34 mouse cellular contexts compared by ENCODE assay signal in the genomic region with DNA sequence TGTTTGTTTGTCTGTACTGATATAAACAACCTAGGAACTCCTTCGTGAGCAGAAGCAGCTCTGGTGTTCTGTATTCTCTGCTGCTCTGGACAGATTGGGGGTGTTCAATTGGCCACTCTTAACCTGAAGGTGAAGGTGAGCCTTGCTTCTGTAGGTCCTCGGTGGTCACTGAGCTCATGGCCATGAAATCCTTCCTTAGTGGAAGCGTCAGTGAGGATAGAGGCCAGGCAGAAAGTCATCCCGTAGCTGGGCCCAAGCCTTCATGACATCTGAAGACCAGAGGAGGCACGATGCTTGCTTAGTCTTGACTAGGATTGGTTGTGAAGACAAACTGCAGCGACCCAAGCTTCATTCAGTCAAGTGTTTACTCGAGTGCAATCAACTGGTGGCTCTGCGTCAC.
"Had no signal": no experiment of that assay in that cellular context is flagged by ENCODE, and none has a peak within 500 bp of the region (broad histone marks: within the 10 kb centered on the region; RNA-seq: fewer than 3 reads in every experiment).

No protein-coding gene starts in this region.

- H3K9ac ChIP-seq: heart, embryonic 13.5 days; heart, embryonic 15.5 days; hindbrain, embryonic 12.5 days; hindbrain, embryonic 13.5 days; hindbrain, embryonic 14.5 days; hindbrain, embryonic 15.5 days; intestine, embryonic 15.5 days; kidney, embryonic 15.5 days had no signal

- DNase-seq: heart, postnatal 10 days; heart, postnatal 14 days; heart, postnatal 36 days; heart, postnatal 4 days; kidney, adult 11 months; kidney, adult 18-20 months; kidney, adult 2 months; kidney, adult 8-10 months; kidney, adult 9 months; kidney, postnatal 10 days; kidney, postnatal 14 days; kidney, postnatal 25 days; kidney, postnatal 36 days; kidney, postnatal 4 days; layer of hippocampus, adult 9-11 months; layer of hippocampus, postnatal 36 days had no signal

- H3K4me1 ChIP-seq: hindbrain, embryonic 12.5 days; hindbrain, embryonic 15.5 days; intestine, embryonic 15.5 days had no signal

- H3K36me3 ChIP-seq: heart, embryonic 10.5 days; heart, embryonic 13.5 days; heart, embryonic 15.5 days; hindbrain, embryonic 10.5 days; hindbrain, embryonic 12.5 days; hindbrain, embryonic 13.5 days; hindbrain, embryonic 15.5 days; intestine, embryonic 15.5 days; kidney, embryonic 15.5 days had no signal

- H3K27ac ChIP-seq: heart, embryonic 10.5 days; heart, embryonic 13.5 days; heart, embryonic 15.5 days; hindbrain, embryonic 10.5 days; hindbrain, embryonic 12.5 days; hindbrain, embryonic 13.5 days; hindbrain, embryonic 14.5 days; hindbrain, embryonic 15.5 days; hindbrain, postnatal 0 days; intestine, embryonic 15.5 days; kidney, embryonic 15.5 days; kidney, postnatal 0 days; layer of hippocampus, adult 2 months had no signal

- H3K4me3 ChIP-seq: heart, embryonic 10.5 days; heart, embryonic 13.5 days; heart, embryonic 15.5 days; hindbrain, embryonic 10.5 days; hindbrain, embryonic 12.5 days; hindbrain, embryonic 13.5 days; hindbrain, embryonic 15.5 days; intestine, embryonic 15.5 days; kidney, embryonic 15.5 days; layer of hippocampus, adult 2 months had no signal

- H3K27me3 ChIP-seq: heart, embryonic 13.5 days; heart, embryonic 15.5 days; hindbrain, embryonic 12.5 days; hindbrain, embryonic 13.5 days; hindbrain, embryonic 15.5 days; intestine, embryonic 15.5 days; kidney, embryonic 15.5 days had no signal

- H3K4me2 ChIP-seq: heart, embryonic 11.5 days; heart, embryonic 13.5 days; heart, embryonic 15.5 days; hindbrain, embryonic 12.5 days; hindbrain, embryonic 13.5 days; hindbrain, embryonic 14.5 days; hindbrain, embryonic 15.5 days; intestine, embryonic 15.5 days; kidney, embryonic 15.5 days had no signal

- H3K9me3 ChIP-seq: heart, embryonic 10.5 days; heart, embryonic 13.5 days; heart, embryonic 15.5 days; hindbrain, embryonic 10.5 days; hindbrain, embryonic 12.5 days; hindbrain, embryonic 13.5 days; hindbrain, embryonic 15.5 days; intestine, embryonic 15.5 days; kidney, embryonic 15.5 days had no signal

- ATAC-seq: hindbrain, embryonic 16.5 days; hindbrain, postnatal 0 days; inflammation-experienced regulatory T-cells, adult 6 months; intestine, embryonic 15.5 days; intestine, embryonic 16.5 days; intestine, postnatal 0 days had no signal
